Mouse (Mus musculus) midbrain, embryonic 12.5 days (tissue): ENCODE results near the gene Pdia2. TPM values are rescaled to one million over a fixed set of nuclear protein-coding genes. Genes with fewer than 3 reads are reported as not detected.

ENCODE experiments used
- ATAC-seq: fragments of 200-750 bp; cut with Nextera tagmentation; 2 replicates; pipeline ENCODE4 v1.8.0; 2017; ENCODE audit warnings: low read depth, moderate TSS enrichment, moderate library complexity; ENCODE audit not compliant: low FRiP score
- H3K27ac ChIP-seq: fragments of 300-500 bp; sonication (generic); replicated peaks from 2 replicates; pipeline ENCODE4 v1.5.1; 2016; ENCODE audit warnings: mild to moderate bottlenecking
- H3K27me3 ChIP-seq: fragments of 300-500 bp; sonication (generic); 2 replicates; pipeline ENCODE4 v1.6.1; 2016; ENCODE audit warnings: mild to moderate bottlenecking
- H3K36me3 ChIP-seq: fragments of 300-500 bp; sonication (generic); 2 replicates; pipeline ENCODE4 v1.6.1; 2016
- H3K4me1 ChIP-seq: fragments of 300-500 bp; sonication (generic); 2 replicates; pipeline ENCODE4 v1.6.1; 2016
- H3K4me2 ChIP-seq: fragments of 300-500 bp; sonication (generic); replicated peaks from 2 replicates; pipeline ENCODE4 v1.6.1; 2016; ENCODE audit warnings: mild to moderate bottlenecking, moderate library complexity
- H3K4me3 ChIP-seq: fragments of 300-500 bp; sonication (generic); 2 replicates; pipeline ENCODE4 v1.5.1; 2016; ENCODE audit warnings: mild to moderate bottlenecking
- H3K9ac ChIP-seq: fragments of 300-500 bp; sonication (generic); replicated peaks from 2 replicates; pipeline ENCODE4 v1.6.1; 2016; ENCODE audit warnings: mild to moderate bottlenecking, moderate library complexity
- H3K9me3 ChIP-seq: fragments of 300-500 bp; sonication (generic); 2 replicates; pipeline ENCODE4 v1.6.1; 2016; ENCODE audit warnings: mild to moderate bottlenecking
- WGBS: fragments of 180-500 bp; shearing (Covaris S2); methylation state at CpG from one replicate; pipeline ENCODE4 v1.1.7; 2016; 5-methylcytosine and 5-hydroxymethylcytosine counted together
- polyA plus RNA-seq: library from polyadenylated mRNA; unstranded; fragments of >200 nt; fragmentation: Nextera tagmentation; extraction: Ambion mirVana; gene quantifications from 2 replicates; pipeline ENCODE4 v1.2.1, GENCODE M21; 2016

The Pdia2 gene
- polyA plus RNA-seq: 0.13 and 0.27 TPM in 2 replicates

- H3K4me2 ChIP-seq: no peak within 1 kb of the TSS
- 73% methylated on average over 4 of the region's 4 CpGs for WGBS
- no peak within 1 kb of the TSS for H3K4me3 ChIP-seq
- H3K27me3 ChIP-seq: peaks cover 56% of the 10 kb centered on the region
- no peak within 1 kb of the TSS for H3K27ac ChIP-seq
- H3K36me3 ChIP-seq: peaks cover 38% of the 10 kb centered on the region
- peaks cover 21% of the 10 kb centered on the region for H3K4me1 ChIP-seq
- no peaks in the 10 kb centered on the region for H3K9me3 ChIP-seq
- no peak within 1 kb of the TSS for H3K9ac ChIP-seq
- ATAC-seq: no peak
Observed at GRCm38 (mm10) chr17:26198892-26199291, at the start of gene Pdia2. Gene Pdia2, minus strand, starts transcription at chr17:26199087.

- H3K27me3 ChIP-seq: no peaks in the 10 kb centered on the region
- peaks cover 15% of the 10 kb centered on the region for H3K4me1 ChIP-seq
- peak within 1 kb of the TSS; percentile 65 for H3K4me2 ChIP-seq
- H3K9ac ChIP-seq: peak within 1 kb of the TSS; percentile 60
- H3K36me3 ChIP-seq: no peaks in the 10 kb centered on the region
- WGBS: 7% methylated on average over 33 of the region's 33 CpGs
- ATAC-seq: peak; percentile 98
- H3K9me3 ChIP-seq: no peaks in the 10 kb centered on the region
- H3K27ac ChIP-seq: peak within 1 kb of the TSS; percentile 76
- H3K4me3 ChIP-seq: peak within 1 kb of the TSS; percentile 67
Observed at GRCm38 (mm10) chr17:26244101-26244841, 45.4 kb upstream of the Pdia2 start, which contains the start of gene Fam234a. Gene Fam234a, minus strand, starts transcription at chr17:26244242.

- no peaks in the 10 kb centered on the region for H3K9me3 ChIP-seq
- WGBS: under 1% methylated on average over 32 of the region's 32 CpGs
- ATAC-seq: peak; percentile 84
- peak overlapping the region; percentile 65 for H3K4me2 ChIP-seq
- peaks cover 15% of the 10 kb centered on the region for H3K4me1 ChIP-seq
- H3K27ac ChIP-seq: peak overlapping the region; percentile 56
- H3K36me3 ChIP-seq: no peaks in the 10 kb centered on the region
- H3K4me3 ChIP-seq: peak overlapping the region; percentile 67
- no peaks in the 10 kb centered on the region for H3K27me3 ChIP-seq
- H3K9ac ChIP-seq: peak overlapping the region; percentile 60
Observed at GRCm38 (mm10) chr17:26243471-26244100, 44.7 kb upstream of the Pdia2 start.

- no peak overlapping the region for H3K4me3 ChIP-seq
- peaks cover 17% of the 10 kb centered on the region for H3K4me1 ChIP-seq
- H3K4me2 ChIP-seq: no peak overlapping the region
- no peak overlapping the region for H3K9ac ChIP-seq
- H3K27me3 ChIP-seq: no peaks in the 10 kb centered on the region
- H3K9me3 ChIP-seq: no peaks in the 10 kb centered on the region
- WGBS: 81% methylated on average over 6 of the region's 6 CpGs
- H3K27ac ChIP-seq: no peak overlapping the region
- H3K36me3 ChIP-seq: no peaks in the 10 kb centered on the region
- no peak for ATAC-seq
Observed at GRCm38 (mm10) chr17:26240990-26241389, 42.1 kb upstream of the Pdia2 start.

- Histone ChIP-seq H3K9me3 (no peaks in the 10 kb centered on the region), H3K36me3 (no peaks in the 10 kb centered on the region), H3K9ac (no peak overlapping the region), H3K27ac (no peak overlapping the region), H3K4me2 (no peak overlapping the region), H3K4me1 (peaks cover 24% of the 10 kb centered on the region), H3K4me3 (no peak overlapping the region), H3K27me3 (no peaks in the 10 kb centered on the region)
- ATAC-seq: no peak
- 85% methylated on average over 6 of the region's 6 CpGs for WGBS
Observed at GRCm38 (mm10) chr17:26240120-26240790, 41.4 kb upstream of the Pdia2 start.

- Histone ChIP-seq H3K4me1 (peaks cover 27% of the 10 kb centered on the region), H3K36me3 (no peaks in the 10 kb centered on the region), H3K27ac (no peak overlapping the region), H3K4me3 (no peak overlapping the region), H3K9ac (no peak overlapping the region), H3K27me3 (no peaks in the 10 kb centered on the region), H3K9me3 (no peaks in the 10 kb centered on the region), H3K4me2 (no peak overlapping the region)
- 67% methylated on average over 2 of the region's 2 CpGs for WGBS
- ATAC-seq: no peak
Observed at GRCm38 (mm10) chr17:26239551-26239950, 40.7 kb upstream of the Pdia2 start.

GRCm38 (mm10) chr17:26237667-26238066 lies 38.8 kb upstream of the Pdia2 start:
- Histone ChIP-seq H3K4me1 (peaks cover 17% of the 10 kb centered on the region), H3K4me2 (no peak overlapping the region), H3K4me3 (no peak overlapping the region), H3K27ac (no peak overlapping the region), H3K27me3 (no peaks in the 10 kb centered on the region), H3K9ac (no peak overlapping the region), H3K36me3 (no peaks in the 10 kb centered on the region), H3K9me3 (no peaks in the 10 kb centered on the region)
- 92% methylated on average over 10 of the region's 10 CpGs for WGBS
- ATAC-seq: no peak

- H3K9ac ChIP-seq: no peak overlapping the region
- H3K27ac ChIP-seq: peak overlapping the region; percentile 32
- no peaks in the 10 kb centered on the region for H3K36me3 ChIP-seq
- no peak overlapping the region for H3K4me3 ChIP-seq
- no peaks in the 10 kb centered on the region for H3K27me3 ChIP-seq
- H3K9me3 ChIP-seq: no peaks in the 10 kb centered on the region
- H3K4me1 ChIP-seq: peaks cover 12% of the 10 kb centered on the region; the same call in 1 of the 2 replicates
- no peak for ATAC-seq
- H3K4me2 ChIP-seq: no peak overlapping the region
- WGBS: 69% methylated on average over 13 of the region's 13 CpGs
Observed at GRCm38 (mm10) chr17:26235077-26235815, 36.4 kb upstream of the Pdia2 start.

- Histone ChIP-seq H3K4me1 (peaks cover 12% of the 10 kb centered on the region; the same call in 1 of the 2 replicates), H3K36me3 (no peaks in the 10 kb centered on the region), H3K27me3 (no peaks in the 10 kb centered on the region), H3K27ac (no peak overlapping the region), H3K4me3 (no peak overlapping the region), H3K9me3 (no peaks in the 10 kb centered on the region), H3K9ac (no peak overlapping the region), H3K4me2 (no peak overlapping the region)
- ATAC-seq: no peak
- WGBS: 92% methylated on average over 8 of the region's 8 CpGs
Observed at GRCm38 (mm10) chr17:26234386-26234785, 35.5 kb upstream of the Pdia2 start.

- Histone ChIP-seq H3K9ac (no peak overlapping the region), H3K4me2 (no peak overlapping the region), H3K9me3 (no peaks in the 10 kb centered on the region), H3K4me1 (peaks cover 12% of the 10 kb centered on the region; the same call in 1 of the 2 replicates), H3K27me3 (no peaks in the 10 kb centered on the region), H3K27ac (no peak overlapping the region), H3K4me3 (no peak overlapping the region), H3K36me3 (no peaks in the 10 kb centered on the region)
- no peak for ATAC-seq
- WGBS: 73% methylated on average over 8 of the region's 8 CpGs
Observed at GRCm38 (mm10) chr17:26232863-26233262, 34.0 kb upstream of the Pdia2 start.

- WGBS: 88% methylated on average over 5 of the region's 5 CpGs
- peaks cover 12% of the 10 kb centered on the region; the same call in 1 of the 2 replicates for H3K4me1 ChIP-seq
- ATAC-seq: no peak
Observed at GRCm38 (mm10) chr17:26231156-26231555, 32.3 kb upstream of the Pdia2 start.

More at GRCm38 (mm10) chr17:26231156-26231555, 32.3 kb upstream of the Pdia2 start:
- H3K27ac ChIP-seq: no peak overlapping the region
- no peak overlapping the region for H3K4me2 ChIP-seq
- no peaks in the 10 kb centered on the region for H3K27me3 ChIP-seq
- no peak overlapping the region for H3K9ac ChIP-seq
- H3K9me3 ChIP-seq: no peaks in the 10 kb centered on the region
- H3K36me3 ChIP-seq: no peaks in the 10 kb centered on the region
- no peak overlapping the region for H3K4me3 ChIP-seq
